Mouse (Mus musculus) regulatory T cell (primary cell): ENCODE measurements at regions not wholly inside any gene's neighbourhood (a gene's known extent, or its start where the extent isn't known, plus 50 kb on each side); places are given as distances from the start of the nearest gene placed in this dataset.

Experiments
- in situ Hi-C: fragments of 300-600 bp; cut with MboI, MseI; formaldehyde crosslinking; loops from one replicate; pipeline ENCODE4 v1.15.1; 2025; ENCODE audit warnings: high pct_unique_total_duplicates

DNA sequence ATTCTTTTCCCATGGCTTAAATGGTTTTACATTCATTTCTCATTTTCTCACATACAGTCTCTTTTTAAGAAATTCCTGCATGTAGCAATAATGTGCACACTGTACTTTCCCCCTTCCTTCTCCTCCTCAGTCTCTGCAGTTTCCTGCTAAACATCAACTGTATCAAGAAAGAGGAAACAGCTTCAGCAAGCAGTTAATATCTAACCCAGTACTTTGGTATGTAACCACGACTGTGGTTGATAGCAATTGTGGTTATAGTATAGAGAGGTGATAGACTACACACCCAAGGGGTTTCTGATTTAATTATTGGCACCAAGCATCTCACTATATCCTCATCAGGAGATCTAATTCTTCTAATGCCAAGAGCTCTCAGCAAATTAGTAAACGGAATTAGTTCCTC, 52.8 kb upstream of the Eci2 start:
- in situ Hi-C loops, result no loop called here

DNA sequence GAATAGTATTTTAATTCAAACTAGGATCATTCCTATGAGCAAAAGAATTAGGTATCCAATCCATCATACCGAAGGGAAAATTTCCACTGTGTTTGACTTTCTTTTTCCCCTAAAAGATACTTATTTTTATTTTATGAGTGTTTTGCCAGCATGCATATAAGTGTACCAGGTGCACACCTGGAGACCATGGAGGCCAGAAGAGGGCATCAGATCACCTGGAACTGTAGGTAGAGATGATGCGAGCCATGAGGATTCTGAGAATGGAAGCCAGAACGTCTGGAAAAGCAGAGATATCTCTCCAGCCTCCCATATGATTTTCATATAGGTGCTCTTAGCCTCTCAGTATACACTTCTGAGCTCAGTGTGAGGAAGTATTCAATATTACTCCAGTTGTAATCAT, 58.5 kb upstream of the Eci2 start:
- in situ Hi-C loops, result no loop called here

DNA sequence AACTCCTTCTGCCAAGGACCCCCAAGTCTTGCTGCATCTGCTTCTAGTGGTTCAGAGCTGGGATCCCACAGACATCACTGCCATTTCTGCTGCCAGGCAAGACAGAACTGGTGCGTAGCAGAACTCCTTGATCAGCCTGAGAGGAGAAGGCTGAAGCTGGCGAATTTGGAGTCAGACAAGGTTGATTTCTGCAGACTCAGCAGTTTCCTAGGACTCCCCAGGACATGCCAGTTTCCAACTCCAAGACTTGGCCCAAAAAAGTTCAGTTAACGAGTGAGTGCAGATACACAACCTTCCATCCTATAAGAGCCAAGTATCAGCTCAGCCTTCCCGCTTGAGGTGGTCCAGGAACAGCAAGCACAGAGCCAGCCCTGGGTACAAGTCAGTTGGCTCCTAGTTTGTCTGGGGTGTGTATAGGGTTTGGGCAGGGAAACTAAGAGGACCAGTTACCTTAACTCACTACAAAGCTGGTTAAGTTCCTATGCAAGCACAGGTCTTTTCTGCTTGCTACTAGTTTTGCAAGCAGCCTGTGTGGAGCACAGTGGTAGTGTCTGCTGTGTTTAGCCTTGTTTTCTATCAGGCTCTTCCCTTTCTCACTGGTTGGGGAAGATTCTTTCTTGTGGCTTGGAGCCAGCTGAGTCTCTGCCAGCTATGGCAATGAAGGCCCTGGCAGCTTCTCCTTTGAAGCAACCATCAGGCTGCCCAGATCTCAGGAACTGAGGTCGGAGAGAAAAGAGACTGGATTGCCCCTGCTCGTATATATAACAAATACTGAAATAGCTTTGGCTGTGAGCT, 60.5 kb upstream of the Eci2 start:
- in situ Hi-C loops, result no loop called here

DNA sequence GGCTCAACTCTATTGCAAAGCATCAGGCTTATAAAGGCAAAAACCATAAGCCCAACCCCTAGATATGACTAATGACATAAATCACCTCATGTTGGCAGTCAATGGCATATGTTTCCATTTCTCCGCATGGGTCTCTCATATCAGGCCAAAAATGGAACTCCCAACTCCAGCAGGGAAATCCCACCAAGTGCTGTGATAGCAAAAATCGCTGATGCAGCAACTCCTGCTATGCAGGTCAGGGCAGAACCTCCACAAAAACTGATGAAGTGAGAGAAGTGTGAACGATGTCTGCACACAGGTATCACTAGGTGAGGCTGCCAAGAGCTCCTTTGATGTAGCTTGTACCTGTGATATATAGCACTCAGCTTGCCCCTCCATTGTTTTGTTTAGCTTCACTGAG, 64.3 kb upstream of the Eci2 start:
- in situ Hi-C loops, result no loop called here

DNA sequence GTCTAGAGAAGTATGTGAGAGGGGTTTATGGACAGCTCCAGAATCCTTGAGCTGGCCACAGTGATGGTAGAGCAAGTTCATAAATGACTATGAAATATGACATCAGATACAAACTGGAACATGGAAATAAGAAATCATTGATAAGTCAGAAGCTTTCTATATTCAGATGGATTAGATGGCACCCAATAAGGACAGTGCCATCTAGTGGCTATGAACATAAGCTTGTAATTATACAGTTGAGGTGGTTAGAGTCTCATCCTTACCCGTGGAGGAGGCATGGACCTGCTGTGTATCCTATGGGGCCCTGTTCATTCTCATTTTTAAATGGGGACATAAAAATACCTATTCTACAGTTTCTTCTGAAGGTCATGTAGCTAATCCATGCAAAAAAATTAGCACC, 92.9 kb upstream of the Eci2 start:
- in situ Hi-C loops, result no loop called here

DNA sequence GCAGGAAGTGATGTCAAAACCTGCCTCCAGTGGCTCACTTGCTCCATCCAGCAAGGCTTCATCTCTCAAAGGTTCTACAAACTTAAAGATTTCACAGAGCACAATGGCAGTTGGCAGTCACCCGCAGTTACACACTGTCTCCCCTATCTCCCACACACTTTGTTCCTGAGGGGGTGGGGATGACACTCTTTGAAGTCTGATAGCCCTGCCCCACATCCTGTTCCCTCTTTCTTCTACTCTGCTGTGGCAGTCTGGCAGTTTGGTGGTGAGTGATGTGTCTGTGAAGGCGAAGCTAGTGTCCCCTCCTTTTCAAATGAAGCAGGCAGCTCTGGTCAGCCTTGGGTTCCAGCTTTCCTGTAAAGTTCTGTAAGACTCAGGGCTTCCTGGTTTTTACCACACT, 102.6 kb upstream of the Eci2 start:
- in situ Hi-C loops, result no loop called here

DNA sequence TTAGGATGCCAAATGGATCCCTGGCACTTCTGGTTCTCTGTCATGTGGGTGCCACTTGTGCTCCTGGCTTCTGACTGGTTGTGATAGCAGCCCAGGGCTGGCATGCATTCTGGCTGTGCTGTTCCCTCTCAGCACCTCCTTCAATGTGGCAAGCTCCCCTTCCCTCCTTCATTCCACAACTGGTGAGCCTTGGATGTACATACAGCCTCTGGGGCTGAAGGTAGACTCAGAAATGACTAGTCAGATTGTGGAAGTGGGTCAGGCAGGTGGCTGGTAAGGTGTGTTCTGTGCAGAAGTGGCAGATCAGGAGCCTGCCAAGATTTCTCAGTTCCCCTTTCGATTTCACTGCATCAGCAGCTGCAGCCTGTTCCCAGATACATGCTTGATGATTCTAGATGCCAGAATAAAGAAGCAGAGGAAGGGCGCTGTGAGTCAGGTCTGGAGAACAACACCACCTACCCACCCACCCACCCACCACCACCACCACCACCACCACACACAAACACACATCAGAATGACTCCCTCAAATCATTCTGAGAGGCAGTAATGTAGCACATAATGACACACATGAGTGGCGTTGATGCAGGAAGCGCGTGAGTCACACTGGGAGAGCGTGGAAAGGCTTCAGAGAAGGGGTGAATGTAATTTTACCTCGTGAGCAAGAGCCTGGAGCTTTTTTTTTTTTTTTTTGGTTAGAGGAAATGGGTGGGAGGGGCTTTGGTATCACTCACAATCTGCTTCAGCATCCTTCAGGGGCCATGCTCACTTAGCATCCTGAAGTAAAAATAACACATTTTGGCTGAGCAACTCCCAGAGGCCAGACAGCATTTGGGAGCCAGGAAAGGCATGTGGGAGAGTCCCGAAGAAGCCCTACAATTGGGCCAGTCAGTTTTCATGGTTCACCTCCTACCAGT, 104.6 kb upstream of the Eci2 start:
- in situ Hi-C loops, result no loop called here

DNA sequence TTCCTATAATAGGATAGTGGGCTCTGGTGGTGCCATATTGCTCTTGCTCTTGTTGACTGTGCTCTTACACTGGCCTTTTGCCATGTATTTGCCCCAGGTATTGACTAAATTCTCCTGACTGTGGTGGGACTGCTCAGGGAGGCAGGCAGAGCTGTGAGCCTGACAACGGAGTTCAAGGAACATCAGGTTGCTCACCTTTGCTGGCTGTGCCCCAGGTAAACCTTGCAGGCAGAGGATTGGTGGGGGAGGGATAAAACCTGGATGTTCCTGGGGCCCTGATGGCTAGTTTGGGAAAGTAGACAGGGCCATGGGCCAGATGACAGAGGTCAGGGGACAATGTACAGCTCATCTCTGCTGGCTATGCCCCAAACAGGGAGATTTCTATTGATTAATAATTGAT, 124.7 kb upstream of the Eci2 start:
- in situ Hi-C loops, result no loop called here

DNA sequence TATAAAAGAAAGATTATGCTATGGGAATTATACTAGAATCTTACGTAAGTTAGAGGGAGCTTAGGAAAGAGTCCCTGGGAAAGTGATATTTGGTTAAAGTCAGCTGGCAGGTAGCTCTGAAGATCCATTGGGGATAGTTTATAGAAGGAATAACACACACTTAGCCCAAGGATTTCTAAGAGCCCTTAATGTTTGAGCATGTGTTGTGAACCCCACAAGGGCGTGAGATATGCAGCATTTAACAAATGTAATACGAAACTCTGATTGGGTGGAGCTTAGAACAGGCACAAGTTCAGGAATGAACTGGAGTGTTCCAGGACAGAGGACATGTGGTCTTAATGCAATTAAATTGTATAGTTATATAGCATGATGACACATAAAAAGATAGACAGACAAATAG, 132.6 kb upstream of the Eci2 start:
- in situ Hi-C loops, result no loop called here

DNA sequence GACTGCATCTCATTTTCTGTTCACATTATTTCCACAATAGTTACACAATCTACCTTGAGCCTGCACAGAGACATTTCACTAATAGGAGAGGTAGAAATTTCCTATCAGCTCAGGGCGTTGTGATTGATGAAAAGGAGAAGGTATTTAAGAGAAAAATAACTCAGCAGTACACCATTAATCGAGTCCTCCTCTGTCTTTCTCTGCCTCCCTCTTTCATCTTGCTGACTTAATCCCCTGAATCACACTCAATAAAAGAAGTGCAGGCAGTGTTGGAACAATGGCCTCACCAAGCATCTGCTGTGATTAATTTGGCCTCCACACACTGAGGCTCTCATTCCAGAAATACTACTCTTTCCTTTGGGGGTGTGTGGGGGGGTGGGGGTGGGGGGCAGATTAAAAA, 133.9 kb upstream of the Eci2 start:
- in situ Hi-C loops, result no loop called here

DNA sequence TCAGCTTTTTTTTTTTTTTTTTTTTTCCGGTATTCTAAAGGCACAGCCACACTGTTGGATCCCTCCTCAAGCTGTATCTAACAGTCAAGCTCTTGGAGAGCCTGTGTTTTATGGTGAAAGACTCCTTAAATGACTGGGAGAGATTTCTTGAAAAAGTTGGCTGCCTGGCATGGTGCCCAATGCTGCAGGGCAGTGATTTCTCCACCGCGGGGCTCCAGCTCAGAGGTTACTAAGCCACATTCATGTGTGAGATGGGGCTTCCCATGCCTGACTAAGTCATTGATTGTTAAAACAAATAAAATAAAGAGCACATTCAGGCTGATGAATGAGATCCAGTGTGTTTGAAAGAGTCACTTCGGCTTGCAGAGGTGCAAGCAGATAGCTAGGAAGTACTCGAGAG, 139.2 kb upstream of the Eci2 start:
- in situ Hi-C loops, result no loop called here

DNA sequence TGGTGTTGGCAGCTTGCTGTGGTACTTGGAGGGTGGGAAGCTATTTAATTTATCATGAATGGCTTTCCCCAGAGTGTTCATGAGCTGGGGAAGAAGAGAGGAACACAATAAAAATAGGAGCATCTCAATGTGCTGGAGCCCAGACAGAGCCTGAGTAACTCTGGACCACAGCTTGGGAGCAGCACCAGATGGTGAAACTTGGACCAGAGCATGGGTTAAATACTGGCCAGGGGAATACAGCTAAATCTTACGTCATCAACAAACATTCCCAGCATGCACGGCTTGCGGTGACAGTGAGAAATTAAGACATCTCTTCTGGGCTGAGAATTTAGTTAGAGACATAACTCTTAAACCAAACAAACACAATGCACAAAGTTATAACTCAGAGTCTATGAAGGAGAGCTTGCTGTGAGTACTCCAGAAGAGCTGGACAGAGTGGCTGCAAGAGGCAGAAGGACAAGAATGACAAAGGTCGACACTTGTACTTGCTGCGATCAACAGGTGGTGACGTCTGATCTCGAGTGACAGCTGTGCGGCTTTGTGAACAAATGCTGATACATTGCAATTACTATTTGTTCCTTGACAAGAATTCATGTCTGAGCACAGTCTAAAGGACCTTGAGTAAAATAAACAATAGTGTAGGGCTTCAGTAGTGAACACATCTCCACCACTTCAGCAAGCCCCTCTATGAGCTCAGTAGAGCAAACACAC, 140.1 kb upstream of the Eci2 start:
- in situ Hi-C loops, result no loop called here

DNA sequence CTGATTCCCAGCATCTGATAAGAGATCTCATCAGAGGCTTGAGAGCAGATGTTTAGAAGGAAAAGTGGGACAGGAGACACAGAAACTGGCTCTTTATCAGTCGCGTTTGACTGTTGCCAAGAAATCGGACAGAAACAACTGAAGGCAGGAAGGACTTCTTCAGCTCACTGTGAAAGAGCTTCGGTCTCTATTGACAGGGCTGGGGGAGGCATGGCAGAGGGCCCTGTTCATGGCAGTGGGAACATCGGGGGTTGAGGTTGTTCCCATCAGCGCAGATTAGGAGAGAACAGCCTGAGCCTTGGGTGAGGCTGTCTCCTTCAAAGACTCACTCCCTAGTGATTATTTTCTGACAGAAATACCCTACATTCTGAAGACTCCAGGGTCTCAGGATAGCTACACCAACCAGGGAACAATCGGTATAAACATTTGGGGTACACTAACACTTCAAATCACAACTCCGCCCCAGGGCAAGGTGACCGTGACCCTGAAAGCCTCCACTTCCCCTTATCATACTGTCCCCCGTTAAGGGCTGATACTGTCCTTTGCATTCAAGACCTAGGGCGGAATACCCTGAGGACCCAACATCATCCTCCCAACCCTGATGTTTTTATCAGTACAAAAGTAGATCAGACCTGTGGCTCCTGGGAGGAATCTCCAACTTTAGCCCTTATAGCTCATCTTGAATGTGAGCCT, 144.8 kb upstream of the Eci2 start:
- in situ Hi-C loops, result no loop called here

DNA sequence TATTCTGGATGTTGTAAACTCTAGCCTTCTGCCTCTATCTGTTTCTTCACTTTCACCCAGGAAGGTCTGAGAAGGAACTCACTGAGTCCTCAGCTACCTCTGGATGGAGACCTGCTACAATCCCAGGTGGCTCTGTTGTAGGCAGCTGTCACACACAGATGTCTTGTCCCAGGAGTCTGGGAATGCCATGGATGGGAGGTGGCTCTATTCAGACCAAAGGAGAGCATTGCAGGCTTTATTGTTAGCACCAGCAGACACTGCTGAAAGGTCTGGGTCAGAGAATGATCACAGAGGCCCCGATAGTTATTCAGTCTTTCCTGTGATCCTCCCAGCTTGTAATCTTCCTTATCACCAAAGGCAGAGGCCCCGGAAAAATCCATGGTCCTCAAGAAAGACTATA, 146.6 kb upstream of the Eci2 start:
- in situ Hi-C loops, result no loop called here

DNA sequence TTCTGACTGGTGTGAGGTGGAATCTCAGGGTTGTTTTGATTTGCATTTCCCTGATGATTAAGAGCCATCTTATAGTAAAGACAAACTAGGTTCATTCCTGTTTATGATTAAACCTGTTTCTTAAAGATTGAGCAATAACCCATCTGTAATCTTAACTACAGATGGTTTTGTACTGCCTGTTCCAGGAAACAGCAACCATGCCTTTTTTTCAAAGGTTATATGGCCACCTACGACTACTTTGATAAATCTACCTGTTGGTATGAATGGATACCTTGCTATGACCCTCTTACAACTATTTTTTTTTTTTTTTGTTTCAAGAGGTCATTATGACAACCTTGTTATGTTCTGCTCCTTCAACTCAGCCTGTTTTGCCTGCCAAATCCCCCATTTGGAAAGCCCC, 148.7 kb upstream of the Eci2 start:
- in situ Hi-C loops, result no loop called here

DNA sequence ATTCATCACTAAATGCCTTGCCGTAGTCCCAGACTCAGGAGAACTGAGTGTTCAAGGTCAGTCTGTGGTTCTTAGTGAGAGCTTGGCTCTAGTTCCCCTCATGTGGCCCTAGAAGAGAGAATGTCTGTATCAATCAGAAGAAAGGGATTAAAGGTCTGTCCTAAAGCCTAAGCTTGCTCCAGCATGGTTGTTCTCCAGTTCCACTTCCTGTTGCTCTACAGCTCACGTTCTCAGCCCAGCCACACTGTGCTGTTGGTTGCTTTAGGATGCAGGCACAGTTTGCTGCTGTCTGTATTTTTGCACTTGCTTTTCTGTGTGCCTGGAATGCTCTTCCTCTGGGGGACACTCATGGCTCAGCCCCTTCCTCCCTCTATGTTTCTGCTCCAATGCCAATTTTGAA, 150.4 kb upstream of the Eci2 start:
- in situ Hi-C loops, result no loop called here

DNA sequence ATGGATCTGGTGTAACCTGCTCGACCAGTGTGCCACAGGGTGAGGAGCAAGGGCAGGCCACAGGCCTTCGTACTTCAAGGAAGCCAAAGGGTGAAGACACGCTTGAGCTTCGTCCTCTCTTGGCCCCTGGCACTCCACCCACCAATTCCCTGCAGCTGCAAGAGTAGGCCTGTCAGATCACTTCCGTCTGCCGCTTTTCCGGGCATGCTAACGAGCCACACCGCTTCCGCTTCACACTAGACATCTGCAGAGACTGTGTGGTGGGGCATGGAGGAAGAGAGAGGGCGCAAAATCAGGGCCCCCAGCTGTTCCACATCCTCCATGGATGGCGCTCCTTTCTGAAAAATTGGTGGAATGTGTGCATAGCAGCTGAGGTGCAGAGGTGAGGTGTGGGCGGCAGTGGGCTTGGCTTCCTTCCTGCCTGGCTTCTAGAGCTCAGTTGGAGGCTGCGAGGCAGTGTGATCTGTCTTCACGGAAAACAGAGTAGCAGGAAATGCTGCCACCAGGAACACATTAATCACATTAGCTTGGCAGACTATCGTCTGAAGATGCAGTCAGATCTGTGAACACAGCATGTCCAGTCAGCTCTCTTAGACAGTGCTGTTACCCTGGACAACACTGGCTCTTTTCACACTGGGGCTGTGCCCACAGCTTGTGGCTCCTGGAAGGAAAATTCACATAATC, 162.3 kb upstream of the Eci2 start:
- in situ Hi-C loops, result no loop called here

DNA sequence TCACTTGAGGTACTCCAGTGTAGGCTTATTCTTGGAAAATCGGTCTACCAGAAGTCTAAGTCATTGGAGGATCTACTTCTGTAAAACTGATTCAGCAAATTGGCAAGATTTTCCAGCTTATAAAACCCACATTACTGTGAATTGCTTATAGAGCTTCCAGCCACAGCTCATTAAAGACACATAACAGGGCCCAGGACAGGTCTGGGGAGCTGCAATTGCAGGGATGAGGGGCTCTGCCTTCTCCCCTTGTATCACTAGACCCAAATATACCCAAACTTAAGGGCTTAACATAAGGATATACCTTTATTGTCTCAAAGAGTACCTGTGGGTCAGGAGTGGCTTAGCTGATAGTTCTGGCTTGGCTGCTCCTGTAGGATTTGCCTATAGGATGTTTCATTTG, 175.2 kb upstream of the Eci2 start:
- in situ Hi-C loops, result no loop called here

DNA sequence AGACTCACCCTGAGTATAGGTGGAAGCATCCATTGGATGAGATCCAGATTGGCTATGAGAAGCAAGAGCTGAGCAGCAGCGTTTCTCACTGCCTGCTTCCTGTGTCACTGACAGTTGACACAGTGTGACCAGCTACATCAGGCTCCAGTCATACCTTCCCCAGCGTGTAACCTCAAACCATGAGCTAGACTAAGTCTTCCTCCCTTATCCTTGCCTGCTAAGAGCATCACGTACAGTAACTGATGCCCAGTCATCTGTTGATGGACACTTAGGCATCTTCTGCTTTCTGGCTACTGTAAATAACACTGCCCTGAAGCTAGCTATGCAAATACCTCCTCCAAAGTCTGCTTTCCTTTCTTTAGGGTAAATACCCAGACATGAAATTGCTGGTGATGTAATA, 181.4 kb upstream of the Eci2 start:
- in situ Hi-C loops, result no loop called here

DNA sequence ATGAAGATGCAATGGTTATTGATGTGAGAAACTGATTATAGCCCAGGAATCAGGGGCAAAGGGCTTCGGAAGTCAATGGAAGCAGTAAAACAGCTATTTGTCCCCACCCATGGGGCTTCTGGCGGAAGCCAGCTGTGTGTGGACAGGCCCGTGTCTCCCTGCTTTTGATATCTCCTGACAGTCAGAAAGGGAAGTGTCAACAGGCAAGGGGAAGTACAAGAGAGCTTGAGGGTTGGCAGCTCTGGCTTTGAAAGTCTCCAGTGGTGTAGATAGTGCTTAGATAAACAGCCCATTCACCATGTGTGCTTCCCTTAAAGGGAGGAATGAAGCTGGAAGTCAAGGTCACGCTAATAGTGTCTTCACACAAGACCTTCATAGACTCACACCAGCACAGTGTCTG, 182.7 kb upstream of the Eci2 start:
- in situ Hi-C loops, result no loop called here

DNA sequence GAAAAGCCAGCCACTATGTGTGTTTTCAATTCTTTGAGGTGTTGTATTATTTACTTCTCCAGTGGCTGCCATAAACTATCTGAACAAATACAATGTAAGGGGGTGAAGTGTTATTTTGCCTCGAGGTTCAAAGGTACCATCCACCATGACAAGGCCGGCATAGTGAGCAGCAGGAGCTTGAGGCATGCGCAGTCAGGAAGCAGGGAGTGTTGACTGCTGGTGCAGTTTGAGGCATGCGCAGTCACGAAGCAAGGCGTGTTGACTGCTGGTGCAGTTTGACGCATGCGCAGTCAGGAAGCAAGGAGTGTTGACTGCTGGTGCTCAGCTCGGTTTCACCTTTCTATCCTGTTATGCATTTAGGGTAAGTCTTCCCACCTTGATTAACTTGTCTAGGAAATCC, 184.9 kb upstream of the Eci2 start:
- in situ Hi-C loops, result no loop called here
